Mouse (Mus musculus) small intestine, adult 2 months (tissue): ENCODE measurements around the gene Mon1a.

Source experiments
- CTCF ChIP-seq: fragments of 200-500 bp; IDR thresholded peaks from 2 replicates; pipeline ENCODE4 v1.5.1; 2012; ENCODE audit warnings: low read depth, mild to moderate bottlenecking, control low read depth, inconsistent platforms, low read length, moderate library complexity, mixed read lengths; ENCODE audit not compliant: insufficient replicate concordance, insufficient read length; ENCODE audit errors: extremely low read depth
- POLR2A ChIP-seq: fragments of 200-500 bp; IDR thresholded peaks from 2 replicates; pipeline ENCODE4 v1.6.1; 2012; ENCODE audit warnings: low read depth, mild to moderate bottlenecking, control low read depth, inconsistent platforms, low read length, moderate library complexity

GRCm38 (mm10) chr9:107898563-107898962 lies 10.6 kb downstream of the Mon1a start:
- TF ChIP-seq CTCF (no peak), POLR2A (no peak)
